Mouse (Mus musculus): ENCODE data around the gene Gm7347.
"Not testable (repeated sequence)": the region's sequence is repeated elsewhere in the genome, so short reads cannot be mapped to it uniquely, and the experiment has no call there.

DNA sequence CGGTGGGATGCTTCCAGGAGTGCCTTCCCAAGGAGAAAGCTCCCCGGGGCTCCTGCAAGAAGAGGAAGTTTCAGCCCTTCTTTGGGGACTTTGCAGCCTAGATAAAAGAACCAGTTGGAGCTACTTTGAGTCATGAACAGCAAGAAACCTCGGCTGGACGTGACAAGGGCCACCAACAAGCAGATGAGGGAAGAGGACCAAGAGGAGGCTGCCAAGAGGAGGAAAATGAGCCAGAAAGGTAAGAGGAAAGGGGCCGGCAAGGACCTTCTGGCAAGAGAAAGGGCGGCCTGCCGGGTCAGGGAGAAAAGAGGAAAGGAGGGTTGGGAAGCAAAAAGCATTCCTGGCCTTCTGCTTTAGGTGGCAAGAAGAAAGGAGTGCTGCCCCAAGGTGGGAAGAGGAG lies 50.7 kb downstream of the Gm7347 start:
- TF ChIP-seq CTCF (conservative IDR thresholded peaks at IDR 0.05; ENCODE audit: low read length); NANOG (IDR thresholded peaks at IDR 0.05; ENCODE audit: borderline replicate concordance, low read length): not testable (repeated sequence)

All from E14TG2a.4 (cell line).